Mouse (Mus musculus) G1E (cell line): ENCODE measurements around the gene Kif1bp.

Experiments used
- CTCF ChIP-seq: IDR thresholded peaks from 2 replicates; pipeline ENCODE4 v1.5.1; 2012; ENCODE audit warnings: low read depth, low read length, inconsistent platforms, mixed read lengths
- GATA1 ChIP-seq: IDR thresholded peaks from 2 replicates; pipeline ENCODE4 v1.6.1; 2012; ENCODE audit warnings: borderline replicate concordance, low read length, inconsistent platforms, mixed read lengths
- POLR2AphosphoS5 ChIP-seq: IDR thresholded peaks from 2 replicates; pipeline ENCODE4 v1.6.1; 2012; ENCODE audit warnings: low read depth, low read length, inconsistent platforms; ENCODE audit not compliant: insufficient replicate concordance
- TAL1 ChIP-seq: conservative IDR thresholded peaks from 2 replicates; pipeline ENCODE4 v1.6.1; 2012; ENCODE audit warnings: low read depth, low read length, inconsistent platforms, mixed read lengths

DNA sequence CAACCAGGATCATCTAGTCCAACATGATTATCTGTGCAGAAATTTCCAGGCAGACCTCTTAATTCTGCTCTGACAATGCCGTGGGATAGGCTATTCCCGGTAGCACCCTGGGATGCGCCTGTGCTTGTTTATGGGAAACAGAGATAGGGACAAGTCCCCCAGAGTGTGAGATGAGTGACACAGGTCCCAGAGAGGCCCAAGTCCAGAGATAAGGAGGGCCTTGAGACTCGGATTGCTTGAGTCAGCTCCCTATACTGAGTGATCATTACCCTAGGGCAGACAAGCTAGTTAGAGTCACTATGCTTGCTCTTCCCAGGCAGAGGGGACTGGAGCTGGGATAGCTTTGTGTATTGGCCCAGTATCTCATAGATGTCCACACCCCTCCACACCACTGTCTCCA, 56.5 kb downstream of the Kif1bp start:
- TF ChIP-seq CTCF (no peak), GATA1 (no peak), POLR2AphosphoS5 (no peak), TAL1 (no peak)
